Mouse (Mus musculus) liver, embryonic 11.5 days (tissue): ENCODE data around the gene Fdxacb1. TPM values are rescaled to one million over a fixed set of nuclear protein-coding genes. Genes with fewer than 3 reads are reported as not detected.

Experiments
- ATAC-seq: fragments of 200-750 bp; cut with Nextera tagmentation; replicated peaks from 2 replicates; pipeline ENCODE4 v1.8.0; 2017; ENCODE audit warnings: moderate number of reproducible peaks, mild to moderate bottlenecking, moderate TSS enrichment, moderate library complexity; ENCODE audit not compliant: low FRiP score
- DNase-seq: peaks from one replicate; pipeline ENCODE4 v3.0.0-alpha.2; 2017; ENCODE audit warnings: low spot score
- H3K27ac ChIP-seq: fragments of 300-500 bp; sonication (generic); 2 replicates; pipeline ENCODE4 v1.5.1; 2014; ENCODE audit warnings: mild to moderate bottlenecking, low read depth, low read length, control low read depth
- H3K27me3 ChIP-seq: fragments of 300-500 bp; sonication (generic); replicated peaks from 2 replicates; pipeline ENCODE4 v1.6.1; 2014; ENCODE audit warnings: low read length, mixed read lengths; ENCODE audit not compliant: control insufficient read depth, insufficient read depth
- H3K36me3 ChIP-seq: fragments of 300-500 bp; sonication (generic); 2 replicates; pipeline ENCODE4 v1.6.1; 2014; ENCODE audit warnings: mild to moderate bottlenecking, low read length, moderate library complexity, mixed read lengths; ENCODE audit not compliant: control insufficient read depth, insufficient read depth
- H3K4me1 ChIP-seq: fragments of 300-500 bp; sonication (generic); replicated peaks from 2 replicates; pipeline ENCODE4 v1.6.1; 2014; ENCODE audit warnings: low read length, mixed read lengths; ENCODE audit not compliant: control insufficient read depth, insufficient read depth
- H3K4me2 ChIP-seq: fragments of 300-500 bp; sonication (generic); 2 replicates; pipeline ENCODE4 v1.6.1; 2014; ENCODE audit warnings: mild to moderate bottlenecking, control low read depth, moderate library complexity
- H3K4me3 ChIP-seq: fragments of 300-500 bp; sonication (generic); 2 replicates; pipeline ENCODE4 v1.5.1; 2014; ENCODE audit warnings: low read depth, low read length, control low read depth
- H3K9ac ChIP-seq: fragments of 300-500 bp; sonication (generic); 2 replicates; pipeline ENCODE4 v1.6.1; 2014; ENCODE audit warnings: low read depth, low read length, control low read depth
- H3K9me3 ChIP-seq: fragments of 300-500 bp; sonication (generic); 2 replicates; pipeline ENCODE4 v1.6.1; 2016; ENCODE audit warnings: low read length, inconsistent platforms, mixed read lengths; ENCODE audit not compliant: control insufficient read depth
- WGBS: fragments of 180-500 bp; shearing (Covaris S2); extraction: QIAGEN DNeasy Blood & Tissue Kit; methylation state at CpG from one replicate; pipeline ENCODE4 v1.1.7; 2014; 5-methylcytosine and 5-hydroxymethylcytosine counted together
- polyA plus RNA-seq: library from polyadenylated mRNA; unstranded; fragments of >200 nt; fragmentation: Nextera tagmentation; extraction: Ambion mirVana; gene quantifications from 2 replicates; pipeline ENCODE4 v1.2.1, GENCODE M21; 2014

Fdxacb1 gene
- polyA plus RNA-seq, 1 experiment from 2014 or later = 15.7 TPM

GRCm38 (mm10) chr9:50742261-50742660, 25.8 kb upstream of the Fdxacb1 start:
- H3K36me3 ChIP-seq = no peaks in the 10 kb centered on the region
- ATAC-seq (no peak), DNase-seq (no peak)
- H3K9ac ChIP-seq = no peak overlapping the region
- no peak overlapping the region for H3K4me2 ChIP-seq
- H3K9me3 ChIP-seq = no peaks in the 10 kb centered on the region
- H3K4me3 ChIP-seq = no peak overlapping the region
- 83% methylated on average over 3 of the region's 3 CpGs for WGBS
- H3K4me1 ChIP-seq = peaks cover 5% of the 10 kb centered on the region
- H3K27me3 ChIP-seq = no peaks in the 10 kb centered on the region
- no peak overlapping the region for H3K27ac ChIP-seq

DNA sequence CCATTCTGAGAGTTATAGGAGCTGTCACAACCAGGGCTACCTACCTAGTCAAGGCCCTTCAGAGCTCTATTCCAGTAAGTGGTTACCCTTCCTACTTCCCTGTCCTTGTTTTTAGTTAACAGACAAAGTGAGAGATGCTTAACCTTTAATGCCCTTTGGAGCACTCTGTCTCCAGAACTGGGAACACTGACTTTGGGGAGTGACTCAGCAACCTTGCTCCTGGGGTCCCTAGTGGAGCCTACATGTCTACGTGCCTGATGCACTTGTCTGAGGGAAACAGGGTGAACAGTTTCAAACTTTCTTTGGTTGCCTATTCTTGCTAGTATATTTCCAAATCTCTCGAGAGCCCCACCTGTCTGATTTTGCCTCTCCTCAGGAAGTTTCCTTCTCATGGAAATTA, 25.3 kb upstream of the Fdxacb1 start:
- no peak for DNase-seq
- Histone ChIP-seq H3K27me3 (no peaks in the 10 kb centered on the region), H3K36me3 (no peaks in the 10 kb centered on the region), H3K27ac (no peak overlapping the region), H3K4me3 (no peak overlapping the region), H3K9me3 (no peaks in the 10 kb centered on the region), H3K4me2 (no peak overlapping the region), H3K4me1 (peaks cover 5% of the 10 kb centered on the region), H3K9ac (no peak overlapping the region)
- no peak for ATAC-seq
- WGBS = 68% methylated on average over 2 of the region's 2 CpGs

- no peaks in the 10 kb centered on the region for H3K4me1 ChIP-seq
- no peaks in the 10 kb centered on the region for H3K36me3 ChIP-seq
- DNase-seq = no peak
- peak overlapping the region; percentile 44 for H3K4me3 ChIP-seq
- peak overlapping the region; percentile 62 for H3K4me2 ChIP-seq
- no peak for ATAC-seq
- no peaks in the 10 kb centered on the region for H3K9me3 ChIP-seq
- H3K27me3 ChIP-seq = no peaks in the 10 kb centered on the region
- H3K9ac ChIP-seq = peak overlapping the region; percentile 50
- WGBS = 24% methylated on average over 7 of the region's 7 CpGs
- no peak overlapping the region for H3K27ac ChIP-seq
Measured at GRCm38 (mm10) chr9:50745806-50746205, 22.2 kb upstream of the Fdxacb1 start.

DNA sequence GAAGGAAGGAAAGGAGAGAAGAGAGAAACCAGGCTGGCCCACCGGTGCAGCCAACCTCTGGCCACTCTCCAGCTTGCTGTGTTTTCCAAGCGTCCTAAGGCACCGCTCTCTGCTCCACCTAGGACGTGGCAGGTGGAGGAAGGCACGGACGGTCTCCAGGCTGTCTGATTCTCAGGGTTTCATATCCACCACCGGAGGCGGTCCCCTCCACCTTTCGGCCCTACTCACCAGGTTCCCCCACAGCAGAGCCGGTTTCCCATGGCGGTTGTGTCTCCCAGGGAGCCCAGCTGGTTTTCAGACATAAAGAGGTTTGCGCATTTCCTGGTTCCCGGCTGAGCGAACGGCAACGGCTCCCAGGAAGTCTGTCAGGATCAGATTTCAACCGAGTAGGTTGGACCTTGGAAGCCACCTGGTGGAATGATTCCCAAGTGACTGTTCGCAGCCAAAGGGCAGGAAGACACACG, 21.8 kb upstream of the Fdxacb1 start, which contains the start of gene 2310030G06Rik:
Gene 2310030G06Rik, minus strand, starts transcription at position 323 of the 464 bp plus-strand sequence.
- WGBS = 7% methylated on average over 19 of the region's 19 CpGs
- H3K9me3 ChIP-seq = no peaks in the 10 kb centered on the region
- H3K9ac ChIP-seq = peak within 1 kb of the TSS; percentile 50
- ATAC-seq (no peak; the same call in 1 of the 2 replicates), DNase-seq (peak; percentile 55)
- H3K4me2 ChIP-seq = peak within 1 kb of the TSS; percentile 62
- H3K27me3 ChIP-seq = no peaks in the 10 kb centered on the region
- no peaks in the 10 kb centered on the region for H3K36me3 ChIP-seq
- no peaks in the 10 kb centered on the region for H3K4me1 ChIP-seq
- H3K4me3 ChIP-seq = peak within 1 kb of the TSS; percentile 44
- no peak within 1 kb of the TSS for H3K27ac ChIP-seq

GRCm38 (mm10) chr9:50750706-50751105, 17.3 kb upstream of the Fdxacb1 start:
- Histone ChIP-seq H3K27ac (no peak overlapping the region), H3K27me3 (peaks cover 9% of the 10 kb centered on the region; the same call in 1 of the 2 replicates), H3K4me1 (0 out of 2 replicates have a peak, but pooled peaks cover 2% of the 10 kb centered on the region), H3K9ac (no peak overlapping the region), H3K36me3 (no peaks in the 10 kb centered on the region), H3K4me2 (no peak overlapping the region), H3K4me3 (no peak overlapping the region), H3K9me3 (no peaks in the 10 kb centered on the region)
- no peak for DNase-seq
- 84% methylated on average over 6 of the region's 6 CpGs for WGBS
- no peak for ATAC-seq

DNA sequence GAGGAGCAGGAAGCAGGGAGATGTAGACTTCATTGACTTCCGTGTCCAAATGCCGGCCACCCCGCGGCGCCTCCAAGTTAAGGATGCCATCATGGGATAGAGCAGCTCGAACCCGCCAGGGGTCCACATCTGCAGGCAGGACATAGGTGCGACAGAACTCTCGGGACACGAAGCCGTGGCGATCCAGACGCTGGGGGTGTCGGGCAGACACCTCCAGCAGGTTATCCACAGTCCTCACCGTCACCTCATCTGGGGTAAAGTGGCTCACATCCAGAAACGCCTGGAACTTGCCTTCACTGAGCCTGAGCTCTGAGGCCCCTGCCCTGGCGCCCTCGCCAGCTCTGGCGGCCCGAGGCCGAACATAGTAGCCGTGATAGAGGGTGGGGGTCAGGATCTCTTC, 16.7 kb upstream of the Fdxacb1 start, which contains the start of gene Cryab:
Gene Cryab, plus strand, starts transcription at position 3 of the 400 bp plus-strand sequence.
- H3K9me3 ChIP-seq = no peaks in the 10 kb centered on the region
- H3K9ac ChIP-seq = no peak within 1 kb of the TSS
- 0 out of 2 replicates have a peak, but pooled peaks cover 2% of the 10 kb centered on the region for H3K4me1 ChIP-seq
- no peak within 1 kb of the TSS for H3K4me3 ChIP-seq
- WGBS = 60% methylated on average over 22 of the region's 22 CpGs
- H3K27ac ChIP-seq = no peak within 1 kb of the TSS
- peak; percentile 29 for DNase-seq
- peaks cover 9% of the 10 kb centered on the region; the same call in 1 of the 2 replicates for H3K27me3 ChIP-seq
- H3K36me3 ChIP-seq = no peaks in the 10 kb centered on the region
- no peak for ATAC-seq
- H3K4me2 ChIP-seq = no peak within 1 kb of the TSS

DNA sequence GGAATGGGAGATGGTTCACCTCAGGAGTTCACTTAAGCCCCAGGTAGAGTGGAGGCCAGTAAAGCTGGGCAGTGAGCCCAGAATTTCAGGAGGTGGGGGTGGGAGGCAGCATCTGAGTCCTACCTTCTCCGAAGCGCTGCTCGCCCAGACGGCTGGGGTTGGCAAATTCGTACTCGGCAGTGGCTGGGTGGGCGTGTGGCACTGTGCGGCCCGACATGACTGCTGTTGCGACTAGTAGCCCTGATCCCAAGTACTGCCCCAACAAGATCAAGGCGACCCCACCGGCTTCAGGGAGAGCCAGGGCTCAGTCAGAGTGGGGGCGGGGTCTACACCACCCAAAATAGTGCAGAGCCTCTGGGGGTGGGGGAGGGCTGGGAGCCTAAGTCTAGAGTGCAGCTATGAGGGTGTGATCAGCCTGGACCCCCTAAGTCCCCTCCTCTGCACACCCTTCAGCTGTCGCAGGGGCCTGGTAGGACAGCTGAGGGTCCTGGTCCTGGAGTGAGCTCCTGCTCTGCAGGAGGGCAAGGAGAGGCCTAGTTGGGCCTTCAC, 15.9 kb upstream of the Fdxacb1 start, which contains the start of gene Hspb2:
Gene Hspb2, minus strand, starts transcription at position 301 of the 549 bp plus-strand sequence.
- peak; percentile 30 for DNase-seq
- ATAC-seq = no peak
- WGBS = 76% methylated on average over 14 of the region's 14 CpGs

DNA sequence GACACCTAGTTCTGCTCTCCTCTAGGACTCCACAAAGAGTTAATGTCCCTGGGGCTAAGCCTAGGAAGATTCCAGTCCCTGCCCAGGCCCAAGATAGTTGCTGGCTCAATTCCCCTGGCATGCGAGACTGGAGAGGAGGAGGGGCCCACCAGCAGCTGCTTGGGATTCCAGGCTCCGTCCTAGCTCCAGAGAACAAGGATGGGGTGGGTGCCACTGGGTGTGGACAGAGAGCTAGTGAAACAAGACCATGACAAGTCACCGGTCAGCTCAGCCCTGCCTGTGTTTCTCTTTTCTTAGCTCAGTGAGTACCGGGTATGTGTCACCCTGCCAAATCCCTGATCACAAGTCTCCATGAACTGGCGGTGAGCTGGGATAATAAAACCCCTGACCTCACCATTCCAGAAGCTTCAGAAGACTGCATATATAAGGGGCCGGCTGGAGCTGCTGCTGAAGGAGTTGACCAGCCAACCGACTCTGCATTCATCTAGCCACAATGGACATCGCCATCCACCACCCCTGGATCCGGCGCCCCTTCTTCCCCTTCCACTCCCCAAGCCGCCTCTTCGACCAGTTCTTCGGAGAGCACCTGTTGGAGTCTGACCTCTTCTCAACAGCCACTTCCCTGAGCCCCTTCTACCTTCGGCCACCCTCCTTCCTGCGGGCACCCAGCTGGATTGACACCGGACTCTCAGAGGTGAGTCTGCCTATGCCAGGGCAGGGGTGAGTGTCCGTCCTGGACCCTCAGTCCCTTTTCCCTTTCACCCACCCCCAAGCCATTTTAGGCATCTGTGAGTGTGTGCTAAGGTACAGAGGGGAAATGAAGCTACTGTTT, 15.0 kb upstream of the Fdxacb1 start:
- no peaks in the 10 kb centered on the region for H3K36me3 ChIP-seq
- H3K4me1 ChIP-seq = 0 out of 2 replicates have a peak, but pooled peaks cover 2% of the 10 kb centered on the region
- H3K9me3 ChIP-seq = no peaks in the 10 kb centered on the region
- peak; percentile 30 for DNase-seq
- H3K27me3 ChIP-seq = peaks cover 9% of the 10 kb centered on the region; the same call in 1 of the 2 replicates
- H3K4me3 ChIP-seq = no peak overlapping the region
- H3K9ac ChIP-seq = no peak overlapping the region
- H3K4me2 ChIP-seq = no peak overlapping the region; the same call in 1 of the 2 replicates
- ATAC-seq = no peak
- WGBS = 72% methylated on average over 17 of the region's 17 CpGs
- H3K27ac ChIP-seq = no peak overlapping the region

More for the DNA sequence above, 15.9 kb upstream of the Fdxacb1 start, which contains the start of gene Hspb2:
- H3K4me2 ChIP-seq = no peak within 1 kb of the TSS; the same call in 1 of the 2 replicates
- 0 out of 2 replicates have a peak, but pooled peaks cover 2% of the 10 kb centered on the region for H3K4me1 ChIP-seq
- H3K27ac ChIP-seq = no peak within 1 kb of the TSS
- H3K27me3 ChIP-seq = peaks cover 9% of the 10 kb centered on the region; the same call in 1 of the 2 replicates
- H3K9me3 ChIP-seq = no peaks in the 10 kb centered on the region
- no peak within 1 kb of the TSS for H3K9ac ChIP-seq
- no peaks in the 10 kb centered on the region for H3K36me3 ChIP-seq
- no peak within 1 kb of the TSS for H3K4me3 ChIP-seq
